Comparison of ENCODE assay signal across 23 mouse cellular contexts in the genomic region with DNA sequence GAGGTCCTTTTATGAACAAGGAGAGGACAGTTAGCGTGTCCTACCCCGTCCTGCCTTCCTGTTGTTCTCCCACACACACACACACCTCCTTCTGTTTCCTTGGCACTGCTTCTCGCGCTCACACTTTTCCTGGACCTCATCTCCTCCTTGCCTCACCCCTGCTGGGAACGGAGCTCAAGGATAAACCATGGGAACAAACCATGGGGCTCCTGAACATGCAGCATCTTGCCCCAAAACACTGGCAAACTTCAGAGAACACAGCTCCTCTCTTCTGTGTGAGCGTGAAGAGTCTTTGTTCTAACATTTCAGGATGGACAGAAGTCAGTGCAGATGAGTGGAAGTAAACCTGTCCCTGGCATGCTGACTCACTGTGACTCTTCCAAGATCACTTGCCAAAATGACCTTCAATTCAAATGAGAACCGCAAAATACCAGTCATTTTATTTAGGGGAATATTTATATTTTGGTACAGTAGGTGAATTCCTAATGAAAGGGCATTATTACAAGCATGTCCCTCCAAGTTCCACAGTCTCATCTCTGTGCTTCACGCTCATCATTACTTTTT. TPM values are rescaled to one million over a fixed set of nuclear protein-coding genes. Genes with fewer than 3 reads are reported as not detected.
DNase-seq lines count a peak whose midpoint lies in the region; TF ChIP-seq lines count a peak whose summit lies in the region.
"Had no signal": no experiment of that assay in that cellular context is flagged by ENCODE, and none has a peak within 500 bp of the region (broad histone marks: within the 10 kb centered on the region; RNA-seq: fewer than 3 reads in every experiment).

No protein-coding gene starts in this region.

- peak overlapping the region; percentile 43 for H3K27ac ChIP-seq in gastrocnemius, adult 2 months
- H3K27ac ChIP-seq: embryonic facial prominence, embryonic 10.5 days; forebrain, embryonic 13.5 days; hindbrain, postnatal 0 days; limb, embryonic 13.5 days; liver, embryonic 14.5 days; lung, embryonic 15.5 days; macrophage; midbrain, embryonic 12.5 days; neural tube, embryonic 13.5 days; stomach, embryonic 15.5 days had no signal

- TF ChIP-seq CTCF in gastrocnemius, adult 2 months (IDR thresholded peaks at IDR 0.05) = no peak
- TF ChIP-seq CTCF in C2C12 (IDR thresholded peaks at IDR 0.05; ENCODE audit: control insufficient read depth, insufficient read depth, insufficient read length) = no peak

- H3K4me3 ChIP-seq in gastrocnemius, adult 2 months = no peak overlapping the region
- no peak overlapping the region for H3K4me3 ChIP-seq in C2C12 (ENCODE audit: insufficient read depth, poor library complexity, severe bottlenecking)
- H3K4me3 ChIP-seq: embryonic facial prominence, embryonic 10.5 days; forebrain, embryonic 13.5 days; limb, embryonic 13.5 days; lung, embryonic 15.5 days; midbrain, embryonic 12.5 days; neural tube, embryonic 13.5 days; stomach, embryonic 15.5 days had no signal

- intact Hi-C loops in gastrocnemius, adult 2 months (cut with DNase I) = no loop called here

- no peaks in the 10 kb centered on the region for H3K79me3 ChIP-seq in C2C12 (ENCODE audit: low read depth)

- no peaks in the 10 kb centered on the region for H3K36me3 ChIP-seq in C2C12 (ENCODE audit: control insufficient read depth, insufficient read depth)
- H3K36me3 ChIP-seq: embryonic facial prominence, embryonic 10.5 days; limb, embryonic 13.5 days; lung, embryonic 15.5 days; midbrain, embryonic 12.5 days; neural tube, embryonic 13.5 days; stomach, embryonic 15.5 days had no signal

- no peak for DNase-seq in gastrocnemius, adult 2 months
- DNase-seq in gastrocnemius, adult 8-10 months (ENCODE audit: low spot score in 2 of 2) = no peak
- DNase-seq in cerebellum, adult 18-20 months = peak; percentile 19 to 33
- DNase-seq in cerebellum, postnatal 25 days = peak; percentile 64 to 68
- DNase-seq in ovary, postnatal 14 days (ENCODE audit: low spot score) = no peak
- no peak for DNase-seq in urinary bladder, adult 2 months (ENCODE audit: low spot score)
- DNase-seq: adrenal gland, adult 8-10 months; B cell, adult 2 months; gastrocnemius, postnatal 36 days; kidney, adult 11 months; right cerebral cortex, postnatal 14 days; thymus, adult 18-20 months had no signal

- H3ac ChIP-seq in C2C12 (ENCODE audit: control insufficient read depth, insufficient read length, low read depth) = no peak overlapping the region

- H3K79me2 ChIP-seq in C2C12 (ENCODE audit: control insufficient read depth, insufficient read depth) = no peaks in the 10 kb centered on the region

- no peaks in the 10 kb centered on the region for H3K27me3 ChIP-seq in C2C12 (ENCODE audit: control insufficient read depth, insufficient read depth, insufficient read length)
- H3K27me3 ChIP-seq: forebrain, embryonic 13.5 days; limb, embryonic 13.5 days; lung, embryonic 15.5 days; midbrain, embryonic 12.5 days; neural tube, embryonic 13.5 days; stomach, embryonic 15.5 days had no signal

TF ChIP-seq in C2C12, 6 proteins besides CTCF, POLR2A, EP300 and RAD21:
- TF ChIP-seq CEBPB (IDR thresholded peaks at IDR 0.05; ENCODE audit: low read depth) (no peak), MYOD1 (IDR thresholded peaks at IDR 0.05; ENCODE audit: control insufficient read depth, insufficient read length, low read depth) (peak; percentile 30), FOSL1 (IDR thresholded peaks at IDR 0.05; ENCODE audit: insufficient read depth, low read length, poor library complexity, severe bottlenecking) (peak; percentile 74), MYOG (IDR thresholded peaks at IDR 0.05; ENCODE audit: control insufficient read depth, extremely low read depth, insufficient read length) (no peak), MAX (IDR thresholded peaks at IDR 0.05) (no peak), USF1 (IDR thresholded peaks at IDR 0.05; ENCODE audit: low read depth) (no peak)
TF ChIP-seq in C2C12: peak in this region for 2.

RNA-seq across cellular contexts. Expression of a gene that starts 38.8 kb away (rescaled TPM):
- 1 to 10 TPM; 3.1 to 7.8 TPM for total RNA-seq in gastrocnemius, adult 2 months (2021)
- total RNA-seq in gastrocnemius, adult 8-10 months (2022) = 1 to 10 TPM; 2.2 to 3.6 (median 2.8) TPM
- not detected for polyA plus RNA-seq in C2C12 (2012; fragmentation: generic; extraction: Trizol)
- polyA plus RNA-seq in urinary bladder, adult 2 months (2012; rRNA removed) = 1.1 and 3.0 TPM in 2 replicates

Comparison
In these comparisons a context has a peak if more than half of its experiments do, and no peak if none do; other contexts are left out.
1. DNase-seq: peak in cerebellum, adult 18-20 months (2 of 2) and cerebellum, postnatal 25 days (2 of 2); none in gastrocnemius, adult 2 months (single experiment), gastrocnemius, adult 8-10 months (0 of 2), ovary, postnatal 14 days (single experiment) and urinary bladder, adult 2 months (single experiment).